ENCODE assay signal across 15 mouse cellular contexts in genomic region chr9:62353784-62354183, GRCm38 (mm10). TPM values are rescaled to one million over a fixed set of nuclear protein-coding genes. Genes with fewer than 3 reads are reported as not detected.
DNase-seq lines count a peak whose midpoint lies in the region; ATAC-seq lines count a peak whose summit lies in the region.
"Had no signal": no experiment of that assay in that cellular context is flagged by ENCODE, and none has a peak within 500 bp of the region (broad histone marks: within the 10 kb centered on the region; RNA-seq: fewer than 3 reads in every experiment).

No protein-coding gene starts in this region.

- H3K27me3 ChIP-seq in liver, embryonic 13.5 days: no peaks in the 10 kb centered on the region
- H3K27me3 ChIP-seq: midbrain, embryonic 12.5 days had no signal

- peaks cover 96% of the 10 kb centered on the region for H3K4me1 ChIP-seq in liver, embryonic 13.5 days (replicated peaks)

- peak overlapping the region; percentile 61 for H3K27ac ChIP-seq in liver, embryonic 13.5 days
- H3K27ac ChIP-seq: midbrain, embryonic 12.5 days had no signal

- no peaks in the 10 kb centered on the region for H3K9me3 ChIP-seq in liver, embryonic 13.5 days (replicated peaks)
- H3K9me3 ChIP-seq: midbrain, embryonic 12.5 days had no signal

- peak; percentile 92 for ATAC-seq in liver, embryonic 13.5 days (ENCODE audit: low read depth)
- ATAC-seq: forebrain, postnatal 0 days had no signal

- intact Hi-C loops in left cerebral cortex, postnatal 4 days (cut with DNase I): no loop called here

- WGBS in liver, embryonic 13.5 days (ENCODE audit: insufficient replicate concordance): 16% methylated on average over 7 of the region's 7 CpGs

- H3K4me3 ChIP-seq in liver, embryonic 13.5 days (replicated peaks): no peak overlapping the region
- H3K4me3 ChIP-seq: midbrain, embryonic 12.5 days had no signal

- peak overlapping the region; percentile 45 for H3K4me2 ChIP-seq in liver, embryonic 13.5 days
- H3K4me2 ChIP-seq: midbrain, embryonic 12.5 days had no signal

- H3K9ac ChIP-seq in liver, embryonic 13.5 days: 0 out of 2 replicates have a peak overlapping the region, but pooled peaks have one; percentile 35
- H3K9ac ChIP-seq: forebrain, postnatal 0 days had no signal

- peaks cover 32% of the 10 kb centered on the region for H3K36me3 ChIP-seq in liver, embryonic 13.5 days

- peak; percentile 39 to 58 for DNase-seq in spleen, postnatal 36 days (ENCODE audit: low spot score in 2 of 2)
- no peak for DNase-seq in spleen, postnatal 14 days (ENCODE audit: low spot score in 2 of 2)
- peak; percentile 62 for DNase-seq in brain, adult 2 months (ENCODE audit: low read depth, low spot score)
- peak; percentile 74 for DNase-seq in liver, embryonic 13.5 days
- no peak for DNase-seq in left cerebral cortex, postnatal 4 days
- DNase-seq in gastrocnemius, adult 18-20 months (ENCODE audit: low spot score): no peak
- no peak for DNase-seq in right cerebral cortex, postnatal 10 days (ENCODE audit: low spot score in 2 of 2)
- no peak for DNase-seq in right cerebral cortex, postnatal 4 days
- DNase-seq: cerebellum, postnatal 14 days; forebrain, postnatal 0 days; heart, postnatal 10 days; kidney, postnatal 14 days; retina, postnatal 1 day; thymus, adult 18-20 months had no signal

RNA-seq across cellular contexts. Expression of gene Anp32a, which starts 12.7 kb away (rescaled TPM):
- polyA plus RNA-seq in liver, embryonic 13.5 days (2015; fragmentation: Nextera tagmentation; extraction: Ambion mirVana): 102 and 117 TPM in 2 replicates
- 100 to 1,000 TPM; 231 to 251 TPM for total RNA-seq in left cerebral cortex, postnatal 4 days (2021)
- 10 to 100 TPM; 66.9 to 86.5 TPM for total RNA-seq in gastrocnemius, adult 18-20 months (2021)

Comparison
In these comparisons a context has a peak if more than half of its experiments do, and no peak if none do; other contexts are left out.
1. DNase-seq: peak in spleen, postnatal 36 days (2 of 2), brain, adult 2 months (single experiment) and liver, embryonic 13.5 days (single experiment); none in spleen, postnatal 14 days (0 of 2), left cerebral cortex, postnatal 4 days (single experiment), gastrocnemius, adult 18-20 months (single experiment), right cerebral cortex, postnatal 10 days (0 of 2) and right cerebral cortex, postnatal 4 days (single experiment).